Mouse (Mus musculus): ENCODE data around the gene Gga3.

Gga3 gene

GRCm38 (mm10) chr11:115564064-115564809 is 39.6 kb downstream of the Gga3 start, which contains the start of gene Nup85:
Nup85 (plus strand) TSS chr11:115564434.
- DNase-seq (ENCODE audit: low read depth, low spot score): peak; percentile 91

- DNase-seq (ENCODE audit: low read depth, low spot score): no peak
Measured at GRCm38 (mm10) chr11:115563406-115563805, 40.4 kb downstream of the Gga3 start.

GRCm38 (mm10) chr11:115555717-115556116 is 48.1 kb downstream of the Gga3 start:
- DNase-seq (ENCODE audit: low read depth, low spot score): no peak

- DNase-seq (ENCODE audit: low read depth, low spot score): no peak
Measured at GRCm38 (mm10) chr11:115552783-115553182, 51.1 kb downstream of the Gga3 start.

- DNase-seq (ENCODE audit: low read depth, low spot score): no peak
Measured at GRCm38 (mm10) chr11:115543571-115543970, 60.3 kb downstream of the Gga3 start.

- DNase-seq (ENCODE audit: low read depth, low spot score): no peak
Measured at GRCm38 (mm10) chr11:115538045-115538444, 65.8 kb downstream of the Gga3 start.

- no peak for DNase-seq (ENCODE audit: low read depth, low spot score)
Measured at GRCm38 (mm10) chr11:115536856-115537568, 66.8 kb downstream of the Gga3 start.

- peak; percentile 97 for DNase-seq (ENCODE audit: low read depth, low spot score)
Measured at GRCm38 (mm10) chr11:115536038-115536681, 67.7 kb downstream of the Gga3 start, which contains the start of gene Sumo2. Sumo2 (minus strand) TSS chr11:115536276.

GRCm38 (mm10) chr11:115535401-115536037 is 68.3 kb downstream of the Gga3 start:
- DNase-seq (ENCODE audit: low read depth, low spot score): peak; percentile 45

GRCm38 (mm10) chr11:115534759-115535371 is 69.0 kb downstream of the Gga3 start:
- no peak for DNase-seq (ENCODE audit: low read depth, low spot score)

Measured in embryo, embryonic 11.5 days (tissue).